Mouse (Mus musculus) MEL (cell line): ENCODE measurements at regions not wholly inside any gene's neighbourhood (a gene's known extent, or its start where the extent isn't known, plus 50 kb on each side); places are given as distances from the start of the nearest gene placed in this dataset.

Experiments
- DNase-seq: peaks from one replicate; pipeline ENCODE4 v3.0.0; 2011; ENCODE audit warnings: low read depth, low spot score
- H3K27ac ChIP-seq: 2 replicates; pipeline ENCODE4 v1.5.1; 2012; ENCODE audit warnings: low read depth, mild to moderate bottlenecking, control low read depth, low read length, moderate library complexity; ENCODE audit not compliant: control insufficient read depth
- H3K27me3 ChIP-seq, 2 experiments: fragments of 150-350 bp in 1 of 2; sonication (generic) in 1 of 2; 2 replicates each; pipeline ENCODE4 v1.6.1; 2012; ENCODE audit warnings: low read length in 2 of 2, mild to moderate bottlenecking in 2 of 2, improper control_type of control experiment in 1 of 2, moderate library complexity in 1 of 2; ENCODE audit not compliant: insufficient read depth in 2 of 2, control insufficient read depth in 1 of 2
- H3K36me3 ChIP-seq, 2 experiments: 2 replicates each; pipeline ENCODE4 v1.6.1; 2012 to 2014; ENCODE audit warnings: low read length in 2 of 2, improper control_type of control experiment in 1 of 2, inconsistent platforms in 1 of 2, mild to moderate bottlenecking in 1 of 2; ENCODE audit not compliant: insufficient read depth in 2 of 2, control insufficient read depth in 1 of 2
- H3K4me1 ChIP-seq, 2 experiments: fragments of 150-350 bp in 1 of 2; sonication (generic) in 1 of 2; 2 replicates each; pipeline ENCODE4 v1.6.1; 2012; ENCODE audit warnings: low read length in 2 of 2, improper control_type of control experiment in 1 of 2, mild to moderate bottlenecking in 1 of 2; ENCODE audit not compliant: insufficient read depth in 2 of 2, control insufficient read depth in 1 of 2
- H3K4me3 ChIP-seq, 2 experiments: fragments of 150-350 bp in 1 of 2; sonication (generic) in 1 of 2; 2 replicates each; pipeline ENCODE4 v1.5.1; 2012; ENCODE audit warnings: low read depth in 2 of 2, low read length in 2 of 2, mild to moderate bottlenecking in 2 of 2, moderate library complexity in 2 of 2, control low read depth in 1 of 2, improper control_type of control experiment in 1 of 2; ENCODE audit not compliant: control insufficient read depth in 1 of 2, insufficient read depth in 1 of 2
- H3K79me2 ChIP-seq: 2 replicates; pipeline ENCODE4 v1.6.1; 2012; ENCODE audit warnings: mild to moderate bottlenecking, low read length, moderate library complexity; ENCODE audit not compliant: control insufficient read depth, poor library complexity, insufficient read depth
- H3K9ac ChIP-seq: 2 replicates; pipeline ENCODE4 v1.6.1; 2012; ENCODE audit warnings: low read depth, mild to moderate bottlenecking, control low read depth, low read length, moderate library complexity; ENCODE audit not compliant: control insufficient read depth, poor library complexity, severe bottlenecking
- H3K9me3 ChIP-seq: fragments of 150-350 bp; sonication (generic); replicated peaks from 2 replicates; pipeline ENCODE4 v1.6.1; 2012; ENCODE audit warnings: mild to moderate bottlenecking, low read length, improper control_type of control experiment, moderate library complexity; ENCODE audit not compliant: insufficient read depth
- BHLHE40 ChIP-seq: IDR thresholded peaks from 2 replicates; pipeline ENCODE4 v1.6.1; 2012; ENCODE audit warnings: low read depth, mild to moderate bottlenecking, inconsistent platforms, low read length, improper control_type of control experiment, borderline replicate concordance
- CHD1 ChIP-seq: IDR thresholded peaks from 2 replicates; pipeline ENCODE4 v1.6.1; 2012; ENCODE audit warnings: low read depth, mild to moderate bottlenecking, inconsistent platforms, low read length, improper control_type of control experiment
- CHD2 ChIP-seq: IDR thresholded peaks from 2 replicates; pipeline ENCODE4 v1.6.1; 2011; ENCODE audit warnings: low read length, improper control_type of control experiment
- CTCF ChIP-seq, 3 experiments: IDR thresholded peaks in 2 of 3; conservative IDR thresholded peaks in 1 of 3; 2 replicates each; pipeline ENCODE4 v1.5.1; 2011 to 2012; ENCODE audit warnings: low read length in 3 of 3, low read depth in 2 of 3, mild to moderate bottlenecking in 2 of 3, improper control_type of control experiment in 1 of 3, inconsistent platforms in 1 of 3, mixed read lengths in 1 of 3, moderate library complexity in 1 of 3; ENCODE audit not compliant: control insufficient read depth in 1 of 3, insufficient read depth in 1 of 3, poor library complexity in 1 of 3, severe bottlenecking in 1 of 3
- E2F4 ChIP-seq: IDR thresholded peaks from 2 replicates; pipeline ENCODE4 v1.6.1; 2011; ENCODE audit warnings: low read depth, low read length, improper control_type of control experiment, borderline replicate concordance
- EP300 ChIP-seq, 2 experiments: IDR thresholded peaks; 2 replicates each; pipeline ENCODE4 v1.6.1; 2011; ENCODE audit warnings: improper control_type of control experiment in 2 of 2, low read length in 2 of 2, low read depth in 1 of 2, mild to moderate bottlenecking in 1 of 2
- GABPA ChIP-seq: IDR thresholded peaks from 2 replicates; pipeline ENCODE4 v1.6.1; 2012; ENCODE audit warnings: low read depth, mild to moderate bottlenecking, inconsistent platforms, low read length, improper control_type of control experiment, moderate library complexity
- MAX ChIP-seq: IDR thresholded peaks from 2 replicates; pipeline ENCODE4 v1.6.1; 2011; ENCODE audit warnings: low read length, improper control_type of control experiment
- MAZ ChIP-seq: IDR thresholded peaks from 2 replicates; pipeline ENCODE4 v1.6.1; 2012; ENCODE audit warnings: low read depth, mild to moderate bottlenecking, inconsistent platforms, low read length, improper control_type of control experiment
- MXI1 ChIP-seq: IDR thresholded peaks from 2 replicates; pipeline ENCODE4 v1.6.1; 2011; ENCODE audit warnings: mild to moderate bottlenecking, low read depth, low read length, improper control_type of control experiment
- NRF1 ChIP-seq: IDR thresholded peaks from 2 replicates; pipeline ENCODE4 v1.6.1; 2014; ENCODE audit warnings: low read depth, mild to moderate bottlenecking, inconsistent platforms, low read length, improper control_type of control experiment, moderate library complexity; ENCODE audit not compliant: poor library complexity, insufficient read depth, severe bottlenecking
- UBTF ChIP-seq: IDR thresholded peaks from 2 replicates; pipeline ENCODE4 v1.6.1; 2012; ENCODE audit warnings: low read depth, mild to moderate bottlenecking, inconsistent platforms, low read length, improper control_type of control experiment, moderate library complexity, borderline replicate concordance; ENCODE audit not compliant: insufficient read depth
- USF2 ChIP-seq, 2 experiments: IDR thresholded peaks; 2 replicates each; pipeline ENCODE4 v1.6.1; 2011 to 2012; ENCODE audit warnings: improper control_type of control experiment in 2 of 2, low read length in 2 of 2, borderline replicate concordance in 1 of 2, inconsistent platforms in 1 of 2, low read depth in 1 of 2, mild to moderate bottlenecking in 1 of 2; ENCODE audit not compliant: insufficient read depth in 1 of 2
- ZKSCAN1 ChIP-seq: IDR thresholded peaks from 2 replicates; pipeline ENCODE4 v1.6.1; 2012; ENCODE audit warnings: low read depth, mild to moderate bottlenecking, inconsistent platforms, low read length, improper control_type of control experiment, moderate library complexity

DNA sequence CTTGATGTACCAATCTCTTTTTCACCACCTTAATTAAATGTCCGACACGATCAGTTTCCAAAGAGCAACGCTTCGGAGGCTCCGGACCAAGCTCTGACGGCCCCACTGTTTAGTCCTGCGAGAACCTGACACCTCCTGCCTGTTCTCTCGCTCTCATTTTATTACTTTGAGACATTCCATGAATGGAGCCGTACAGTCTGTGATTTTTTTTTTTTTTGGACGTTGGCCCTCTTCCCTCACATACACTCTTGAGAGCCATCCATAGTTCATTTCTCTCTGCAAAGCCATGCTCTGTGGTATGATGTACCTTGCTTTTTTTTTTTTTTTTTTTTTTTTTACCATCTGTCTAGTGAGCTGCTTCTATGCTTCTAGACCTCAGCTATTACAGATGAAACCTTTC lies 106.7 kb downstream of the Nxnl2 start:
- TF ChIP-seq BHLHE40 (no peak), NRF1 (no peak), MAZ (no peak), MAX (no peak), UBTF (no peak), CHD1 (no peak), ZKSCAN1 (no peak), USF2 (IDR thresholded peaks at IDR 0.05; ENCODE audit: borderline replicate concordance in 1 of 2, insufficient read depth in 1 of 2, low read depth in 1 of 2, low read length in 2 of 2) (no peak), CHD2 (no peak), E2F4 (no peak), MXI1 (no peak)
- no peaks in the 10 kb centered on the region for H3K79me2 ChIP-seq
- H3K36me3 ChIP-seq: no peaks in the 10 kb centered on the region
- no peak overlapping the region for H3K9ac ChIP-seq
- H3K27ac ChIP-seq: no peak overlapping the region
- no peak overlapping the region for H3K4me3 ChIP-seq
- H3K4me1 ChIP-seq: no peaks in the 10 kb centered on the region
- DNase-seq: no peak
- H3K27me3 ChIP-seq: no peaks in the 10 kb centered on the region
- H3K9me3 ChIP-seq: no peaks in the 10 kb centered on the region

DNA sequence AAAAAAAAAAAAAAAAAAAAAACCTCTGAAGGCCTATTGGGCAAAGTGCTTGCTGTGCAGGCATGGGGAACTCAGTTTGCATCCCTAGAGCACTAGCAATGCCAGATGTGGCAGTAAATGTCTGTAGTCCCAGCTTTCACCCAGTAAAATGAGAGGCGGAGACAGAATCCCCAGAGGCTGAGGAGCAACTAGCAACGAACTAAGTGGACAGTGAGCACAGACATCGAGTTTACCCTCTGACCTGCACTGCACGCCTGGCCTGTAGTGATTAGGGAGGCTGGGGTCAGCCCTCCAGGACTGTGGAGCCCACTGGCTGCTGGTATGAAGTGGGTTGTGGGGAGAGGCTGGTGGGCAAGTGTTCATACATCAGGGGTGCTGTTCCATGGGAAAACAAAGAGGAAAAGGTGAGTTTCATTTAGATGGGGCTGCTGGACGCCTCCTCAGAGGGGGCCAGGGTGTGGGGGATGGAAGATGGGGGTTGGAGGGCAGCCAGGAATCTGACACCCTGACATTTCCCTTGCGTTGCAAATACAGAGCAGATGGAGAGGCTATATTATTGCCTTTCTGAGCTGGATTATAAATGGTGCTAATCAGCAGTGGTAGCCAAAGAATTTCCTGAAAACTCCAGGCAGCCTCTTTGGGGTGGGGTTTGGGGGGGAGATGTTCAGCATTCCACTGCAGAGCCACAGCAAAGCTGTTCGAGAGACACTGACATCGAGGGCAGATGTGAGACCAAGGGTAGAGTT lies 109.0 kb downstream of the Nxnl2 start:
- TF ChIP-seq GABPA: no peak
- TF ChIP-seq, all 39 proteins: peak for 0
- H3K27me3 ChIP-seq: no peaks in the 10 kb centered on the region
- H3K79me2 ChIP-seq: no peaks in the 10 kb centered on the region
- H3K27ac ChIP-seq: no peak overlapping the region
- no peak overlapping the region for H3K4me3 ChIP-seq
- no peaks in the 10 kb centered on the region for H3K36me3 ChIP-seq
- no peaks in the 10 kb centered on the region for H3K4me1 ChIP-seq
- H3K9ac ChIP-seq: no peak overlapping the region
- H3K9me3 ChIP-seq: no peaks in the 10 kb centered on the region; the same call in 1 of the 2 replicates
- DNase-seq: no peak

DNA sequence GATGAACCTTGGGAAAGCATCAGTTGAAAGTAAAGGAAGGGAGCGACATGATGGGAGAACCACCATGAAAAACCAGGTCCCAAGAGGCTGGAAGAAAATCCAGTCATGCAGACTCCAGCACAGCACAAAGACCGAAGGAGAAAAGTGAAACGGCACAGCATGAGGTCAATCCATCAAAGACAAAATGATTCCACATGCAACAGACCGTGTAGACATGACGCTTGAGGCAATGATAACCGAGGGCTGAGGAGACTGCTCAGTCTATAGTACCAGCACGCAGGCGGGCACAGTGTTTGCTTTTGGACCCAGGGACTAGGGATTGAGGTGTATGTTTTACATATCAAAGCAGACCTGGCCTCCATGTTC lies 109.5 kb downstream of the Nxnl2 start:
- no peak for TF ChIP-seq UBTF
- no peak for TF ChIP-seq EP300 (IDR thresholded peaks at IDR 0.05; ENCODE audit: low read depth in 1 of 2, low read length in 2 of 2)
- TF ChIP-seq USF2 (IDR thresholded peaks at IDR 0.05; ENCODE audit: borderline replicate concordance in 1 of 2, insufficient read depth in 1 of 2, low read depth in 1 of 2, low read length in 2 of 2): no peak
- TF ChIP-seq E2F4: no peak
- TF ChIP-seq CTCF (IDR thresholded peaks at IDR 0.05 in 2 of 3, conservative IDR thresholded peaks at IDR 0.05 in 1 of 3; ENCODE audit: control insufficient read depth in 1 of 3, insufficient read depth in 1 of 3, low read depth in 2 of 3, low read length in 3 of 3, poor library complexity in 1 of 3, severe bottlenecking in 1 of 3): no peak

More for the DNA sequence above, 109.5 kb downstream of the Nxnl2 start:
- H3K36me3 ChIP-seq: no peaks in the 10 kb centered on the region
- no peak overlapping the region for H3K27ac ChIP-seq
- no peaks in the 10 kb centered on the region for H3K27me3 ChIP-seq
- H3K4me3 ChIP-seq: no peak overlapping the region
- H3K9me3 ChIP-seq: no peaks in the 10 kb centered on the region; the same call in 1 of the 2 replicates
- H3K9ac ChIP-seq: no peak overlapping the region
- DNase-seq: no peak
- no peaks in the 10 kb centered on the region for H3K4me1 ChIP-seq
- H3K79me2 ChIP-seq: no peaks in the 10 kb centered on the region
